Mouse (Mus musculus) embryo, embryonic 10.5 days (tissue): ENCODE data around the gene Mettl7a2.
A peak's percentile ranks its signal among the peaks of the same experiment; 100 is the strongest.
"Not testable (repeated sequence)": the region's sequence is repeated elsewhere in the genome, so short reads cannot be mapped to it uniquely, and the experiment has no call there.

Source experiments
- DNase-seq: peaks from one replicate; pipeline ENCODE4 v3.0.0-alpha.2; 2015; ENCODE audit warnings: low spot score

The Mettl7a2 gene

DNA sequence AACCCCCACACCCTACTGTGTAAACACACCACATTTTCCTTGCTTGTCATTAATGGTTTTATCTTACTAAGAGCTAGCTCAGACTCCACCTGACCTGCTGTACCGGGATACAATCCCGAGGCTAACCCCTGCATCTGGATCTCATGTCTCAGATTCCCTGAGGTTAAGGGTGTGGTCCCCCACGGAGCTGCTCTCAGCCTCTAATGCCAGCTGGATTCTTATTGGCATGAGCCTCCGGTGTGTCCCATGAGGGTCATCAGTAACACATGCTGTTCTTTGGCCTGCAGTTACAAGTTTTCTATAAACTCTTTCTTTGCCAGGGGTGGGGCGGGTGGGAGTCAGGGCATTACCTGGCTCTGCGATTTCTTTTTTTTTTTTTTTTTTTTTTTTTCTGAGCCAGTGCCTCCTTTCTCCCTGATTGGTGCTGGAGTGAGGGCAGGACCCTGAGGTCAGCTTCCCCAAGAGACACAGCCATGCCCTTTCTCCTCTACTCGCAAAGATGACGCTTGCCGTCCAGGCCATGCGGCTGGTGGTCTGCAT is at the start of gene Mettl7a2, which contains the start of gene Methig1:
Gene Mettl7a2 (plus strand): TSS at position 490 of the 540 bp plus-strand sequence.
Gene Methig1 (plus strand): TSS at position 439 of the 540 bp plus-strand sequence.
- no peak for DNase-seq

DNA sequence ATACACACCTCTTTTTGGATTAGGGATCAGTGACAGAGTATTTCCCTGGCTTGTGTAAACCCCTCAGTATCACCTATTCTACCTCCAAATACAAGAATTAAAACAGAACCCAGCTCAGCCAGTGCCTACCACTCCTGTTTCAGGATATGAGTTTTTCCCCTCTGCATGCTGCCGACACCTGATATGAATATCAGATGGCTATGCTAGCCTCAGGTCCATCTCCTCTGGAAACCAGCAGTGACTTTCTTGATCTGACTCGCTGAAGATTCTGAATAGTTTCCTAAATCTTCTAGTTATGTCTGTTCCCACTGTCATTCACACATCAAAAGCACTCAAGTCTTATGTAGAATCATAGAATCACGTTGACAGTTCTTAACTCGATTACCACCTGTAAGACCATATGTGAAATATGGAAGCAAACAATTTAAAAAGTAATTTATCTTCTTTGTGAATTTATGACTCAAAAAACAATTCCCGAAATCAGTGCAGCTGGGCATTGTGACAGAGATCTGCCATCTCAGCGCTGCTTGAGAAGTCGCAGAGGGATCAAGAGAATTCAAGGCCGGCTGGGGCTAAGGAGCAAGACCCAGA is 49.5 kb upstream of the Mettl7a2 start:
- no peak for DNase-seq

DNA sequence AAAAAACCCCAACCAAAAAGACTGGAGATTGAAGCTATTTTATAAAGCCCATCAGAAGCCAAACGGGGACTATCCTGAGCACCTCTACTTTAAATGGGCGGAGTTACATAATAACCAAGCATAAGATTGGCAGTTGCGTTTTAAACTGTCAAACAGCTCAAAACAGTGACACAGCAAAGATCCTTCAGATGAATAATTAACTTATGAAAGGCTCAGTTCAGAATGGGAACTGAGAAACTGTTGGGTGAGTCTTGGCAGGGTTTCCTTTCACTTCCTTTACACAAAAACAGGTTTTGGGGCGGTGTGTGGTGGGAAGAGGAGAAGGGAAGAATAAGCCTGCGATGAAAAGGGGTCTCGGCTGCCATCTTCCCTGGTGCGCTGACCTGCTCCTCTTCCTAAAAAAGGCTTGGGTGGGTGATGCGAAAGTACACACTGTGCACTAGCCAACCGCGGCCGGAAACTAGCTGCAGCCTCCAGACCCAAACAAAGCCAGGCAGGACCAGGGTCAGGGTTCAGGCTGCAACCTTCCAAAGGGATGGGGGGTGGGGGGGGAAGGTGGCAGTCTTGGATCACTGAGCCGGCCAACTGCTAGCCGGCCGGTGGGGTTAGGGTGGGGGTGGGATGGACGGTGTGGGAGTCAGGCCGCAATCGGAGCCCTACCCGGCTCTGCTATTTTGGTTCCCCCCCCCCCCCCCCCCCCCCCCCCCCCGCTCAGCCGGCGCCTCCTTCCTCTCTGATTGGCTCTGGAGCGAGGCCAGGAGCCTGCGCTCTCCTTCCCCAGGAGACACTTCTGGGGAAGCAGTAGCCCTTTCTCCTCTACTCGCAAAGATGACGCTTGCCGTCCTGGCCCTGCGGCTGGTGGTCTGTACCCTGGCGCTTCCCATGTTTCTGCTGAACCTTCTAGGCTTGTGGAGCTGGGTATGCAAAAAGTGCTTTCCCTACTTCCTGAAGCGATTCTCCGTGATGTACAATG is 48.7 kb upstream of the Mettl7a2 start, which contains the start of gene Mettl7a1:
Gene Mettl7a1 (plus strand): TSS at position 122 of the 973 bp plus-strand sequence.
- DNase-seq = peak; percentile 79

DNA sequence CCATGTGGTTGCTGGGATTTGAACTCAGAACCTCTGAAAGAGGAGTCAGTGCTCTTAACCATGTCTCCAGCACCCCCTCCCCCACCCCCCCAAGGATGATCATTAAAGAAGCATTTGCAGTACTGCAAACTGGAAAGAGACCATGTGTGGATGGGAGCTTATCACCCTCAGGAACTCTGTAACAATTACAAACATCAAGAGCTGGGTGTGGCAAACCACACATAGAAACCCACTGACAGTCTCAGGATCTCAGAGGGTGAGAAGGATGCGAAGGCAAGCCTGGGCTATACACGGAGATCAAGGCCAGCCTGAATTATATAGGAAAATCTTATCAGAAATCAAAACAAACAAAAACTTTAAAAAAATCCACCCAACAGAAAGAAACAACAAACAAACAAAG is 46.8 kb upstream of the Mettl7a2 start:
- no peak for DNase-seq

DNA sequence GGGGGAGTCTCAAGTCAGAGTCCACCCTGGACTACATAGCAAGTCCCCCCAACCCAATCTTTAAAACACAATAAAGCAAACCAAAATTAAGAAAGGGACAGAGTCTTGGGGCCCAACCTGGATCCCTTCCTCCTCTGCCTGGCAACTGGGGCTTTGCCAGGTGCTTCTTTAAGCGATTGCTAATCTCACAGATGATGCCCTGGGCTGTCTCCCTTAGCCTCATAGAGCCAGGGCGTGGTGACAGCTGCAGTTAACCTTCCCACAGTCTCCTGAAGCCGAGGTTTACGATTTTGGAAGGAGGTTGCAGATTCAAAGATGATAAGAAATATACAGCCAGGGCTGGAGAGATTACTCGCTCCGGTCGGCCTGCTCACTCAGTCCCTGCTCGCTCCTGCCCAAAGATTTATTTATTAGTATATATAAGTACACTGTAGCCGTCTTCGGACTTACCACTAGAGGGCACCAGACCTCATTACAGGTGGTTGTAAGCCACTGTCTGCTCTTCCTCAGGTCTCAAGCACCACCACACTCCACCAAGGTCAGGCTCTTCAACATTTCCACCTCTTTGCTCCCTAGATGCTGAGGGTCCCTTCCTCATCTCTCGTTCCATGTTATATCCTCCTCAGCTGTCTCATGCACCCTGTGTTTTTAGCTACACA is 45.4 kb upstream of the Mettl7a2 start:
- DNase-seq = peak; percentile 67

DNA sequence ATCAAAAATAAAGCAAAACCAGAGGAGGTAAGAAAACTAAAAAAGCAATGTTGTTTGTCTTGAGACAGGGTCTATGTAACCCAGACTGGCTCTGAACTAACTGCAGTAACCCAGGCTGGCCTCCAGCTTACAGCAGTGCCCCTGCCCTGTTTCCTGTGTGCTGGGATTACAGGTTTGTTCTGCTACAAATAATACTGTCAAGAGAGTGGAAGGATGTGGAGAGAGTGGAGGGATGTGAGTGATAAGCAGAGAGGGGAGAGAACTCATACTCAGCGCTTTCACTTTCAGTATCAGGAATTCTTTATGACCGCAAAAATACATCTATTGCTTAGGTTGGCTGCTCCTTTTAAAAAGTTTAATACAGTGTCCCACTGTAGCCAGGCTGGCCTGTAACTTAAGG is 40.7 kb upstream of the Mettl7a2 start:
- DNase-seq = no peak

DNA sequence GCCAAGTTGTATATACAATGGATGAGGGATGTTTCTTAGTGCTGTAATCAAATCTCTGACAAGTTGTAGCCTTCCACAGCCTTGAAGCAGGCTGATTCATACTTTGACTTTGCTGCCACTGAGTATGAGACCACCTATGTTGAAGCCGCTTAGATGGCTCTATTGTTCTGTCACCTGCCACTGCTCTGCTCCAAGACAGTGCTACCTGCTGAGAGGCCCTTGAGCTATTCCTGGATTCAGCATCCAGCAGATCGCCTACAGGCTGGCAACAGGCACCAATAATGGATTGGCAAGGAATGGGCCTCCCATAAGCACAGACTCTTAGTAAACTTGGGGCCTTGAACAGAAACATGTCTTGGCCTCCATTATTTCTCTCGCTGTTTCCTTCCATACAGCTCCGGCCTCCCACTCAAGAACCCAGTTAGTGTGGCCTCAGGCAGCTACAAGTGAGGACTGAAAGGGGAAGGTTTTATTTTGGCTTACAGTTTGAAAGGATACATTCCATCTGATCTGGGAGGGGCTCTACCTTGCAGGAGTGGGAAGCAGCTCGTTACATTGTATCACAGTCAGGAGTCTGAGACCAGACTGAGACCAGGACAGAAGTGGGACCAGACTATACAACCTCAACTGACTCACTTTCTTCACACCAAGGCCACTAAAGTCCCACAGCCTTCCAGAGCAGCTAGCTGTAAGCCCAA is 38.4 kb upstream of the Mettl7a2 start:
- DNase-seq = no peak

DNA sequence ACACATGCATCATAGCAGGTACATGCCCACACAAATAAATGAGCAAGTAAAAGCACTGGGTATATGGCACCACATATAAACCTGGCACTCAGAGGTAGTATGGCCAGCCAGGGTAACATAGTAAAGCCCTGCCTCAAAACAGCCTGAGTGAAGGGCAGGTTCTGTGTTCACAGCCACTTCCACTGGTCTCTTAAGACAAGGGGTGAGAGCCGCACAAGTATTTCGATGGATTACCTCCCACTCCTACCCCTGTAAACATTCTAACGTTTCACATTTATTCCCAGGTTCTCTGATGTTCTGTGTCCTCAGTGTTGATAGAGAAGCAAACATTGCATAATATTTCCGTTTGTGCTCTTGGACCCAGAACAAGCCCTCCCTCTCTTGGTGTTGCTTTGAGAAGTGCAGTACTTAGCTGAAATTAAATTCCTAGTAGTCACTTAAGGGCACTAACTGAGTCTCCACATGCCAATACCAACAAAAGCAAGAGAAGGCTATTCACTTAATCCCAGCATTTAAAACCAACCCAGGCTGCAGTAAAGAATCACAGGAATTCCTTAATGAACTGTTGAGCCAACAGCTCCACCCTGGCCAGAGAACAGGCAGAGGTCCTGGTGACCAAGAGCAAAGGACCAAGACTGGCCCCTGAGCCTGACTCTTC is 34.9 kb upstream of the Mettl7a2 start:
- DNase-seq = not testable (repeated sequence)

DNA sequence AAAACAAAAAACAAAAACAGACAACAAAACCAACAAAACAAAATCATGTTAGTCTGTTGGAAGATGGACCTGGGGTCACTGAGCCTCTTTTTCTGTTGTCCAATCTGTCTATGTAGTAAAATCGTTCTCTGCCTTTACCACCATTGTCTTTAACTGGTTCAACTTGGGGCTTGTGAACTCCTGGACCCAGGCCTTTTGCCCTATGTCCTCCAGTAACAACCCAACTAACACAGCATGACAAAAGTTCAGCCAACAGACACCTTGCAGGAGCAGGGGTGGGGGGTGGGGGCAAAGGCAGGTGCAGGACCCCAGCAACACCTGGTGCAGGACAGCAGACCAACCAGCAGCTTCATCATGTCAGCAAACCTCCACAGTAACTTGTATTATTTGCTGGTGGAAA is 33.1 kb upstream of the Mettl7a2 start:
- DNase-seq = no peak

DNA sequence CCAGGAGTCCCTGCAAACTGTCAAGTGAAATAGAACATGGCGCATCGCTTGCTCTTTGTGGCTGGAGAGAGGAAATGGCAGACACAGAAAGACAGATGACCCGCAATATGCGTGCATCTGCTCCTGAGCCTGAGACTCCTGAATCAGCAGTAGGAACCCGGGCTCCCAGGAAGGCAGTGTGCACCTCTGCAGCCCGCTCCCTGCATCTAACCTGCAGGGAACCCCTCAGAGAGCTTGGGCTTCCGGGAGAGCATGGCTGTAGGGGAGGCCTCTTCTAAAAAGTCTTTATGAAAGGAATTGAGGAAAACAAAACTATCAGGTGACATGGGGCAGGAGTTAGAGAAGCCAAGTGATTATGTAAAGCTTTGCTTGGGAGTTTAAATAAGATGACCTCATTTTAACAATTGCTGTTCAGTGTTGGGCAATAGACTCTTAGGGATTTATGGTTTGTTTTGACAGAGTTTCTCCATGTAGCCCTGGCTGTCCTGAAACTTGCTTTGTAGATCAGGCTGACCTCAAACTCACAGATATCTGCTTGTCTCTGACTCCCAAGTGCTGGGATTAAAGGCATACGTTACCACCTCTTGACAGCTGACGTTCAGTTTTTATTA is 32.6 kb upstream of the Mettl7a2 start:
- no peak for DNase-seq

DNA sequence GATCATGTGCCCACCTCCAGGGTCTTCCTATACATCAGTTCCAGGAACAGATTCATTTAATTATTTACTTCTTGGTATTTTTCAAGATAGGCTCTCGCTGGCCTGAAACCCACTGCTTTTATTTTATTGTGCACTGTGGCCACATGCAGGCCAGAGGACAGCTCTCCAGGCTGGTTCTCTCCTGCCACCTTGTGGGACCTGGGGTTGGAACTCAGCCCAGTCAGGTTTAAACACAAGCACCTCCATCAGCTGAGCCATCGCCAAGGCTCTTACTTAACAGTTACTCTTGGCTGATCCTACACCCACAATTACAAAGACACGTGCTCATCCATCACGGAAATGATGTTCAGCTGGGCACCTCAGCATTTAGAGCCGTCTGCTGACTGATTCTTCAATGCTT is 31.9 kb upstream of the Mettl7a2 start:
- peak; percentile 32 for DNase-seq

DNA sequence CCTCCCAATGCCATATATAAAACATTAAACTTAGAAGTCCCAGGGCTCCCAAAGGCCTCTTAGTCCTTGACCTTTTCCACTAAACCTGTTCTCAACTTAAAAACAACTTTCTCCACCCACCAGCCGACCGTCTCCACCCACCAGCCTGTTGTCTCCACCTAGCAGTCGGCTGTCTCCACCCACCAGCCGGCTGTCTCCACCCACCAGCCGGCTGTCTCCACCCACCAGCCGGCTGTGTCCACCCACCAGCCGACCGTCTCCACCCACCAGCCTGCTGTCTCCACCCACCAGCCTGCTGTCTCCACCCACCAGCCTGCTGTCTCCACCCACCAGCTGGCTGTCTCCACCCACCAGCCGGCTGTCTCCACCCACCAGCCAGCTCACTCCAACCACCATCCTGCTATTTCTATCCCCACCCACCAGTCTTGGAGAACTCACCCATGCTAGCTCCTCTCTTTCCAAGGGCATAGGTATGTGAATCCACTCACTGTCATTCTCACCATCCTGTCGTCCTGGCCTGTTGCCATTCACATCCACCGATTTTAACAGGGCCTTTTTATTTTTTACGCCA is 28.9 kb upstream of the Mettl7a2 start:
- DNase-seq = no peak

DNA sequence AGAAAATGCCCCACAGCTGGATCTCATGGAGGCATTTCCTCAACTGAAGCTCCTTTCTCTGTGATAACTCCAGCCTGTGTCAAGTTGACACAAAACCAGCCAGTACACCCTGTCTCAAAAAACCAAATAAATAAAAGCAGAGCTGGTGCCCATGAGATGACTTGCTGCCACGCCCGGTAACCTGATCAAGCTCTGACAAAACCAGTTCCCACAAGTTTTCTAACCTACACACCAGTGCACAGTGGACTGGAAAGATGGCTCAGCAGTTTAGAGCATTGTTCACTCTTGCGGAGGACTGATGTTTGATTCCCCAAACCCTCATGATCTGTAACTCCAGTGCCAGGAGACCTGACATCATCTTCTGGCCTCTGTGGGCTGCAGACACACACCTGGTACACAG is 27.8 kb upstream of the Mettl7a2 start:
- DNase-seq = no peak

DNA sequence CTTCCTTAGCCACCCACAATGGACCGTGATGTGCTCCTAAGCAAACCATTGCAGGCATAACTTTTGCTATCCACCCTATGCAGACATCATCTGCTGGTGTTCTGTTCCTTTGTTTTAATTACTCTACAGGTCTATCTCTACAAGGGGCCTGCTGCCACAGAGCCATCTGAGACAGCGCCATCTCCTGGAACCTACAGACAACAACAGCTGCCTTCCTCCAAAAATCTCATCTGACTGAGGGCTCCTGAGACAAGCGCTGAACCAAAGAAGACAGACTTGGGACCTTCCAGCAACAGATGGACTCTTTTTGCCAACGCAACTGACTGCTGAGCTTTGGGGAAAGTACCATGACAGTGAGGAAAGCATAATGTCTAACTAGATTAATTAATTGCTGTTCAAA is 24.9 kb upstream of the Mettl7a2 start:
- DNase-seq = not testable (repeated sequence)

DNA sequence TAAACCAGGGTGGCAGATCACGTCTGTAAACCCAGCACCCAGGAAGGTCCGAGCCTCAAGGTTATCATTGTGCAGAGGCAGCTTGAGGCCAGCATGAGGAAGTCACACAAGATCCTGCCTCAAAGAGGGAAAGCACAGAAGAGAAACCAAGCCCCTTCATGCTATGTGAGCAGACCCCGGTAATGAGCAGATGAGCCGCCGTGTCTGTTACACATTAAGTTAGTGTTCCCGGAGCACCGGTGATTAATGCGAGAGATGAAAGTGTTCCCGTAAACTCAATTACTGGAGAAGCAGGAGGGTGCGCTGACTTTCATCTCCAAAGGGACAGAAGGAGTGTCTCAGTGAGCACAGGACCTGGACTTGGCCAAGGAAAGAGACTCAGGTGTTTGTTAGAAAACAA is 23.7 kb upstream of the Mettl7a2 start:
- not testable (repeated sequence) for DNase-seq

DNA sequence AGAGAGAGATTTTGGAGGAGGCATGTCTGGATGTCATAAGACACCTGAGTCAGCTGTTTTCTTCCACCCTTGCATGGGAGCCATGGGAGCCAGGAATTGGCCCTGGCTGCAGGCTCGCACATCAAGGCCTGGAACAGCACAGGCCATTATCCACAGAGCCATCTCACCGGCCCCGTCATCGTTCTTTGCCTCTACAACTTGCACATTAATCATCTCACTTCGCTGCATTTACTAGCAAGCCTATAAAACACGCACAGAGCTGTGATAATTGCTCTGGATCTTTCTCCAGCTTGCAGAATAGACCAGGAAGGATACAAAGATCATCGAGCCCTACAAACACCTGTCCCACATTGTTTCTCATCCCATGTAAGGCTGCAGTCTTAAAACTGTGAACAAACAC is 22.3 kb upstream of the Mettl7a2 start:
- DNase-seq = no peak

DNA sequence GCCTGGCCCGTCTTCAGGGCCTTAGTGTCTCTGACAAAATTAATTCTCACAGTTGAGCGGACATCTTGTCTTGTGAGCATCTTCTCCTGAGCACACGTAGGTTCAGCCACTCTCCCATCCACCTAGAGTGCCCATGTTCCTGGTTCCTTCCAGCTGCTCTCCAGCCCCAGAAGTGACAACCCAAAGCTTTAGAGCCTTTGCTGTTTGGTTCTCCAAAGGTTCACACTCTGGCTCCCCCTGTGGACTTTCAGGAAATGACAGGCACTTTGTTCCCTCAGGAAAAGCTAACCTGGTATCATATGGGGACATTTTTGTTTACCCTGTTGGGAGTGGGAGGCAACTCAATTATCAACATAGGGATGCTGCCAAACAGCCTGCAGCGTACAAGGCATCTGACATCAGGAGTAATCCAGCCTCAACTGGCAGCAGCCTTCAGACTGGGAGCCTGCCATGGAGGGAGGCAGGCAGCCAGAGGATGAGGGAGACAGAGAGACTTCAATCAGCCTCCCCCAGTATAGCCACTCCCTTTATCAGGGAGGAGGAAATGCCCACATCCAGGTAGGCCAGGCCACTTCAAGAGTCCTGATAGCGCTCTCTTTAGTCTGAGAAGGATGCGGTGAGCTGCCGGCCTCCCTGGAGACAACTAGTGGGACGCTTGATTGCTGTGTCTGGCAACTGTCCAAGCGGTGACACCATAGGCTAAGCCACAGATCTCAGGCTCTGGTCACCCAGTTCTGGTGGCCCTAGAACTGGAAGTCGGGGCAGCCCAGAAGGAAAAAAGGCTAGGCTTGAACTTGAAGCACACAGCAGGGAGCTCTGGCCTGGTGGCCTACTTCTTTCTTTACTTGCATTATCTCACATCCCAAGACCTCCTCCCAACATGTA is 20.7 kb upstream of the Mettl7a2 start:
- not testable (repeated sequence) for DNase-seq

DNA sequence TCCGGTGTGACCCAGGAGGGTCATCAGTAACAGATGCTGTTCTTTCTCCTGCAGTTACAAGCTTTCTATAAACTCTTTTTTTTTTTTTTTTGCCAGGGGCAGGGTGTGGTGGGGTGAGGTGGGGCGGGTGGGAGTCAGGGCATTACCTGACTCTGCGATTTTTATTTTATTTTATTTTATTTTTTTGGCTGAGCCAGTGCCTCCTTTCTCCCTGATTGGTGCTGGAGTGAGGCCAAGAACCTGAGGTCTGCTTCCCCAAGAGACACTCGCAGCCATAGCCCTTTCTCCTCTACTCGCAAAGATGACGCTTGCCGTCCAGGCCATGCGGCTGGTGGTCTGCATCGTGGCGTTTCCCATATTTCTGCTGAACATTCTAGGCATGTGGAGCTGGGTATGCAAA is 18.4 kb upstream of the Mettl7a2 start, which contains the start of gene Mettl7a3:
Gene Mettl7a3 (plus strand): TSS at position 301 of the 400 bp plus-strand sequence.
- DNase-seq = no peak

DNA sequence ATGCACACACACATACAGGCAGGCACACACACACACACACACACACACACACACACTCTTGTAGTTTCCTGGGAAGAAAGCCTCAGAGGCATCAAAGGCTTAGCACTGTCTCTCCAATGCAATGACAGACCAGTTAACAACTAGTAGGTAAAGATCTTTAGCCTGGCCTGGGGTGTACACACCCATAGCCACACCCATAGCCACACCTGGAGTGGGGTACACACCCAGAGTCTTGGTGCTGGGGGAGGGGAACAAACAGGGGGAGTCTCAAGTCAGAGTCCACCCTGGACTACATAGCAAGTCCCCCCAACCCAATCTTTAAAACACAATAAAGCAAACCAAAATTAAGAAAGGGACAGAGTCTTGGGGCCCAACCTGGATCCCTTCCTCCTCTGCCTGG is 15.7 kb upstream of the Mettl7a2 start:
- DNase-seq = not testable (repeated sequence)
